Mouse (Mus musculus) intestine, embryonic 14.5 days (tissue): ENCODE data around the gene Dynlt1f. TPM values are rescaled to one million over a fixed set of nuclear protein-coding genes. Genes with fewer than 3 reads are reported as not detected.
A peak's percentile ranks its signal among the peaks of the same experiment; 100 is the strongest.
"Not testable (repeated sequence)": the region's sequence is repeated elsewhere in the genome, so short reads cannot be mapped to it uniquely, and the experiment has no call there.

Source experiments
- ATAC-seq: fragments of 200-750 bp; cut with Nextera tagmentation; replicated peaks from 2 replicates; pipeline ENCODE4 v1.8.0; 2017; ENCODE audit warnings: low read depth, moderate number of reproducible peaks, moderate TSS enrichment, moderate library complexity; ENCODE audit not compliant: low FRiP score, low TSS enrichment
- DNase-seq: peaks from one replicate; pipeline ENCODE4 v3.0.0-alpha.2; 2018; ENCODE audit warnings: low spot score
- H3K27ac ChIP-seq: fragments of 300-500 bp; sonication (generic); 2 replicates; pipeline ENCODE4 v1.5.1; 2014; ENCODE audit warnings: low read depth, mild to moderate bottlenecking, control low read depth
- H3K27me3 ChIP-seq: fragments of 300-500 bp; sonication (generic); replicated peaks from 2 replicates; pipeline ENCODE4 v1.6.1; 2014; ENCODE audit warnings: low read length, control low read depth; ENCODE audit not compliant: control insufficient read depth, insufficient read depth
- H3K36me3 ChIP-seq: fragments of 300-500 bp; sonication (generic); 2 replicates; pipeline ENCODE4 v1.6.1; 2014; ENCODE audit warnings: low read length, control low read depth; ENCODE audit not compliant: control insufficient read depth, insufficient read depth
- H3K4me1 ChIP-seq: fragments of 300-500 bp; sonication (generic); replicated peaks from 2 replicates; pipeline ENCODE4 v1.6.1; 2014; ENCODE audit warnings: low read length, control low read depth, mixed read lengths; ENCODE audit not compliant: control insufficient read depth, insufficient read depth
- H3K4me2 ChIP-seq: fragments of 300-500 bp; sonication (generic); 2 replicates; pipeline ENCODE4 v1.6.1; 2014; ENCODE audit warnings: low read length
- H3K4me3 ChIP-seq: fragments of 300-500 bp; sonication (generic); 2 replicates; pipeline ENCODE4 v1.5.1; 2014; ENCODE audit warnings: low read depth, low read length, control low read depth, mixed read lengths
- H3K9ac ChIP-seq: fragments of 300-500 bp; sonication (generic); 2 replicates; pipeline ENCODE4 v1.6.1; 2014; ENCODE audit warnings: mild to moderate bottlenecking, low read length
- H3K9me3 ChIP-seq: fragments of 300-500 bp; sonication (generic); 2 replicates; pipeline ENCODE4 v1.6.1; 2016; ENCODE audit warnings: low read length, control low read depth; ENCODE audit not compliant: control insufficient read depth
- WGBS: fragments of 180-500 bp; shearing (Covaris S2); extraction: QIAGEN DNeasy Blood & Tissue Kit; methylation state at CpG from one replicate; pipeline ENCODE4 v1.1.7; 2014; 5-methylcytosine and 5-hydroxymethylcytosine counted together
- polyA plus RNA-seq: library from polyadenylated mRNA; unstranded; fragments of >200 nt; fragmentation: Nextera tagmentation; extraction: Ambion mirVana; gene quantifications from 2 replicates; pipeline ENCODE4 v1.2.1, GENCODE M21; 2014

Gene Dynlt1f
- polyA plus RNA-seq, 1 experiment from 2014 or later, result 326 TPM

GRCm38 (mm10) chr17:6691596-6691995, 35.9 kb upstream of the Dynlt1f start:
- H3K27ac ChIP-seq, H3K4me3 ChIP-seq, H3K36me3 ChIP-seq, ATAC-seq, H3K27me3 ChIP-seq, H3K9me3 ChIP-seq, H3K4me1 ChIP-seq, H3K9ac ChIP-seq, H3K4me2 ChIP-seq: not testable (repeated sequence)
- 10% methylated on average over 2 of the region's 2 CpGs for WGBS
- peak; percentile 64 for DNase-seq

GRCm38 (mm10) chr17:6689344-6689743, 33.6 kb upstream of the Dynlt1f start:
- H3K9ac ChIP-seq, DNase-seq, H3K4me1 ChIP-seq, H3K36me3 ChIP-seq, ATAC-seq, H3K27ac ChIP-seq, H3K4me2 ChIP-seq, H3K9me3 ChIP-seq, H3K27me3 ChIP-seq, H3K4me3 ChIP-seq: not testable (repeated sequence)
- 100% methylated on average over 3 of the region's 4 CpGs for WGBS

DNA sequence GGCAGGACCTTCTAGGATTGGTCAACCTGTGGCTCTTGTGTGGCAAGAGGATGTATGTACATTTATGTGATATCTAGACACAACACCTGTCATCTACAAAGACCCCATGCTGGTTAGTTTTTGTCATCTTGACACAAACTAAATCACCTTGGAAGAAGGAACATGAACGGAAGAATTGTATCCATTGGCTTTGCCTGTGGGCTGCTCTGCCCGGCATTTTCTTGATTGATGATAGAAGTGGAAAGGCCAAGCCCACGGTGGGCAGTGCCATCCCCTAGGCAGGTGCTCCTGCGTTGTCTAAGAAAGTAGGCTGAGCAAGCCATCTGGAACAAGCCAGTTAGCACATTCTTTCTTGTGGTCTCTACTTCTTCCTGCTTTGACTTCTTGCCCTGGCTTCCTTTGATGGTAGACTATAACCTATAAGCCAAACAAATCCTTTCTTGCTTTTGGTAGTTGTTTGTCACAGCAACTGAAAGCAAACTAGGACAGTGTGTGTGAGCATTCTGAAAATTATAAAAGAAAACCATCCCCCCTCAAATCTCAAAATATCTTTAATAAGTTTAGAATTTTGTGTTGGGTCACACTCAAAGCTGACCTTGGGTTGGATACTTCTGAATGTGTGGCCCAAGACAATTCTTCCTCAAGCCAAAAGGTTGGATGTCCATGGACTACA, 30.7 kb upstream of the Dynlt1f start:
- not testable (repeated sequence) for H3K4me1 ChIP-seq, H3K27ac ChIP-seq, H3K9ac ChIP-seq, H3K9me3 ChIP-seq, H3K4me3 ChIP-seq, H3K27me3 ChIP-seq, ATAC-seq, DNase-seq, H3K4me2 ChIP-seq, H3K36me3 ChIP-seq
- WGBS, result 80% methylated on average over 2 of the region's 4 CpGs

GRCm38 (mm10) chr17:6685288-6685818, 29.7 kb upstream of the Dynlt1f start:
- not testable (repeated sequence) for H3K36me3 ChIP-seq, H3K4me3 ChIP-seq, H3K9me3 ChIP-seq, H3K27ac ChIP-seq, H3K27me3 ChIP-seq, H3K9ac ChIP-seq, H3K4me1 ChIP-seq, H3K4me2 ChIP-seq, DNase-seq
- 55% methylated on average over 2 of the region's 8 CpGs for WGBS
- 0 out of 2 replicates have a peak, but pooled peaks have one; percentile 12 for ATAC-seq

GRCm38 (mm10) chr17:6684464-6685287, 29.0 kb upstream of the Dynlt1f start:
- H3K27ac ChIP-seq, DNase-seq, H3K9ac ChIP-seq, H3K9me3 ChIP-seq, H3K4me2 ChIP-seq, H3K36me3 ChIP-seq, H3K27me3 ChIP-seq, H3K4me3 ChIP-seq, H3K4me1 ChIP-seq: not testable (repeated sequence)
- no CpG with 5 or more reads among the region's 4 CpGs for WGBS
- ATAC-seq, result peak; percentile 64

- not testable (repeated sequence) for DNase-seq, H3K4me2 ChIP-seq, ATAC-seq, H3K27ac ChIP-seq, H3K9ac ChIP-seq, H3K36me3 ChIP-seq, H3K27me3 ChIP-seq, H3K4me1 ChIP-seq, H3K9me3 ChIP-seq, H3K4me3 ChIP-seq
- no CpG with 5 or more reads among the region's 5 CpGs for WGBS
Observed at GRCm38 (mm10) chr17:6683702-6684101, 28.0 kb upstream of the Dynlt1f start.

DNA sequence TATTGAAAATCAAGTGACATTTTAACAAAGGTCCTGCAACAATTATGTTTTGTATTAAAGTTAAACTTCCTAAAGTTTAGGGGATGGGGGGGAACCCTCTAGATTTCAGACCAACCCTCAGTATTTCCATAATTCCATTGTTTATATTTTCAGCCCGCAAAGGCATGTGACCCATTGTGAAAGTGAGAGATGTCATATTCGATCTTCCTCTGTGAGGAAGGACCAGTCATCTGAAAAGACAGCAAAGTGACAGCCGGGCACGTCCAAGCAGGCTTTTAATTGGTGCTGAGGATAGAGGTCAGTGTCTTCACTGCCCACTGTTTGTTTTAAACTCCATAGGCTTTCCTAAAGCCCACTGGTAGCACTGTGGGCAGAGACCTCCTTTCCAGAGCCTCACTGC, 26.0 kb upstream of the Dynlt1f start:
- not testable (repeated sequence) for DNase-seq, H3K36me3 ChIP-seq, H3K27me3 ChIP-seq, H3K9ac ChIP-seq, H3K4me2 ChIP-seq, H3K4me3 ChIP-seq, ATAC-seq, H3K9me3 ChIP-seq, H3K27ac ChIP-seq, H3K4me1 ChIP-seq
- 74% methylated on average over 4 of the region's 4 CpGs for WGBS

DNA sequence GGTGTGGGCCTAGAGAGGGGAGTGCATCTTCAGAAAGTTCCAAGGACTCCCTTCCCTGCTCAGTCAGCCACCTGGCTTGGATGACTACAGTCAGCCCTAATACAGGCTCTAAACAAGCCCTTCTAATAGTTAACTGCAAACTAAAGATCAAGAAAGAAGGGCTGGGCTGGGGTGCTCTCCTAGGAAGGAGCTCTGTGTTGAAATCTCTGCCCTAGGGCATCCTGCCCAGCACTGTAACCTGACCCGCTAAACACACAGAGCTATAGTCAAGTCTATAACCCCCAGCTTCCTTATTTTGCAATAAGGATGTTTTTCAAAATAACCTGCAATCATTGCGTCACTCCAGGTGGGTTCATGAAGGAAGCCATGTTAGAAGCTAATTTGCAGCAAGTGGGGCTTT, 22.4 kb upstream of the Dynlt1f start:
- not testable (repeated sequence) for ATAC-seq, H3K4me1 ChIP-seq

More for the DNA sequence above, 22.4 kb upstream of the Dynlt1f start:
- WGBS, result no CpG with 5 or more reads among the region's 2 CpGs
- not testable (repeated sequence) for H3K4me2 ChIP-seq, H3K36me3 ChIP-seq, H3K27me3 ChIP-seq, H3K9ac ChIP-seq, H3K4me3 ChIP-seq, H3K27ac ChIP-seq, H3K9me3 ChIP-seq, DNase-seq
